ENCODE assay signal across 8 mouse cellular contexts in genomic region chr12:86679546-86679930, GRCm38 (mm10). TPM values are rescaled to one million over a fixed set of nuclear protein-coding genes. Genes with fewer than 3 reads are reported as not detected.
A peak's percentile ranks its signal among the peaks of the same experiment; 100 is the strongest.
DNase-seq lines count a peak whose midpoint lies in the region; ATAC-seq lines count a peak whose summit lies in the region.

No protein-coding gene starts in this region.

- no peak for DNase-seq in kidney, adult 11 months
- peak; percentile 54 for DNase-seq in embryo, embryonic 11 days
- DNase-seq in urinary bladder, adult 18-20 months (ENCODE audit: low spot score in 2 of 2): no peak
- no peak for DNase-seq in spleen, postnatal 14 days (ENCODE audit: low spot score in 2 of 2)
- DNase-seq in urinary bladder, postnatal 25 days (ENCODE audit: low spot score): no peak

- peak overlapping the region; percentile 83 for H3K4me3 ChIP-seq in kidney, embryonic 15.5 days (replicated peaks)
- H3K4me3 ChIP-seq in hindbrain, embryonic 13.5 days: peak overlapping the region; percentile 99
- peak overlapping the region; percentile 99 for H3K4me3 ChIP-seq in midbrain, embryonic 15.5 days

- peaks cover 27% of the 10 kb centered on the region for H3K4me1 ChIP-seq in kidney, embryonic 15.5 days
- peaks cover 43% of the 10 kb centered on the region for H3K4me1 ChIP-seq in hindbrain, embryonic 13.5 days (replicated peaks)
- peaks cover 40% of the 10 kb centered on the region for H3K4me1 ChIP-seq in midbrain, embryonic 15.5 days

- H3K9me3 ChIP-seq in kidney, embryonic 15.5 days (replicated peaks): no peaks in the 10 kb centered on the region
- no peaks in the 10 kb centered on the region for H3K9me3 ChIP-seq in hindbrain, embryonic 13.5 days
- H3K9me3 ChIP-seq in midbrain, embryonic 15.5 days: no peaks in the 10 kb centered on the region

- WGBS in kidney, embryonic 15.5 days: 1% methylated on average over 9 of the region's 9 CpGs
- 2% methylated on average over 9 of the region's 9 CpGs for WGBS in hindbrain, embryonic 13.5 days
- 2% methylated on average over 9 of the region's 9 CpGs for WGBS in midbrain, embryonic 15.5 days

- no peak overlapping the region for H3K27ac ChIP-seq in kidney, embryonic 15.5 days
- peak overlapping the region; percentile 98 for H3K27ac ChIP-seq in hindbrain, embryonic 13.5 days
- H3K27ac ChIP-seq in midbrain, embryonic 15.5 days: peak overlapping the region; percentile 96

- ATAC-seq in kidney, embryonic 15.5 days (replicated peaks; ENCODE audit: low FRiP score): no peak; the same call in 1 of the 2 replicates
- peak; percentile 21; the same call in 1 of the 2 replicates for ATAC-seq in hindbrain, embryonic 13.5 days (ENCODE audit: low FRiP score)
- ATAC-seq in midbrain, embryonic 15.5 days (replicated peaks): peak; percentile 37

- H3K27me3 ChIP-seq in kidney, embryonic 15.5 days: 0 out of 2 replicates have a peak, but pooled peaks cover 3% of the 10 kb centered on the region
- no peaks in the 10 kb centered on the region for H3K27me3 ChIP-seq in hindbrain, embryonic 13.5 days
- H3K27me3 ChIP-seq in midbrain, embryonic 15.5 days (replicated peaks): no peaks in the 10 kb centered on the region

- H3K9ac ChIP-seq in kidney, embryonic 15.5 days: peak overlapping the region; percentile 71
- H3K9ac ChIP-seq in hindbrain, embryonic 13.5 days: peak overlapping the region; percentile 100
- peak overlapping the region; percentile 99 for H3K9ac ChIP-seq in midbrain, embryonic 15.5 days

- no peaks in the 10 kb centered on the region for H3K36me3 ChIP-seq in kidney, embryonic 15.5 days
- H3K36me3 ChIP-seq in hindbrain, embryonic 13.5 days: peaks cover 5% of the 10 kb centered on the region
- no peaks in the 10 kb centered on the region for H3K36me3 ChIP-seq in midbrain, embryonic 15.5 days (replicated peaks)

- peak overlapping the region; percentile 100 for H3K4me2 ChIP-seq in kidney, embryonic 15.5 days
- peak overlapping the region; percentile 92 for H3K4me2 ChIP-seq in hindbrain, embryonic 13.5 days
- peak overlapping the region; percentile 86 for H3K4me2 ChIP-seq in midbrain, embryonic 15.5 days

RNA-seq across cellular contexts. Expression of gene Vash1, which starts 1.0 kb away (rescaled TPM):
- 10.2 and 10.7 TPM in 2 replicates for polyA plus RNA-seq in kidney, embryonic 15.5 days (2015; fragmentation: Nextera tagmentation; extraction: Ambion mirVana)
- 35.1 TPM in 2 replicates for polyA plus RNA-seq in hindbrain, embryonic 13.5 days (2015; fragmentation: Nextera tagmentation; extraction: Ambion mirVana)
- 36.6 and 41.6 TPM in 2 replicates for polyA plus RNA-seq in midbrain, embryonic 15.5 days (2015; fragmentation: Nextera tagmentation; extraction: Ambion mirVana)

RNA-seq across cellular contexts. Expression of gene Angel1, which starts 46.7 kb away (rescaled TPM):
- 8.5 and 10.2 TPM in 2 replicates for polyA plus RNA-seq in kidney, embryonic 15.5 days (2015; fragmentation: Nextera tagmentation; extraction: Ambion mirVana)
- polyA plus RNA-seq in hindbrain, embryonic 13.5 days (2015; fragmentation: Nextera tagmentation; extraction: Ambion mirVana): 12.6 TPM in 2 replicates
- polyA plus RNA-seq in midbrain, embryonic 15.5 days (2015; fragmentation: Nextera tagmentation; extraction: Ambion mirVana): 11.5 and 12.8 TPM in 2 replicates

RNA-seq across cellular contexts. Expression of gene Lrrc74a, which starts 54.6 kb away (rescaled TPM):
- not detected in 2 replicates for polyA plus RNA-seq in kidney, embryonic 15.5 days (2015; fragmentation: Nextera tagmentation; extraction: Ambion mirVana)
- polyA plus RNA-seq in hindbrain, embryonic 13.5 days (2015; fragmentation: Nextera tagmentation; extraction: Ambion mirVana): not detected in 2 replicates
- not detected in 2 replicates for polyA plus RNA-seq in midbrain, embryonic 15.5 days (2015; fragmentation: Nextera tagmentation; extraction: Ambion mirVana)
